Mouse (Mus musculus) retina, adult 2 months (tissue): ENCODE results near the gene Exoc2.

Experiments used
- DNase-seq: peaks from one replicate; pipeline ENCODE4 v3.0.0-alpha.2; 2012; ENCODE audit warnings: low read depth, low spot score

The Exoc2 gene

DNA sequence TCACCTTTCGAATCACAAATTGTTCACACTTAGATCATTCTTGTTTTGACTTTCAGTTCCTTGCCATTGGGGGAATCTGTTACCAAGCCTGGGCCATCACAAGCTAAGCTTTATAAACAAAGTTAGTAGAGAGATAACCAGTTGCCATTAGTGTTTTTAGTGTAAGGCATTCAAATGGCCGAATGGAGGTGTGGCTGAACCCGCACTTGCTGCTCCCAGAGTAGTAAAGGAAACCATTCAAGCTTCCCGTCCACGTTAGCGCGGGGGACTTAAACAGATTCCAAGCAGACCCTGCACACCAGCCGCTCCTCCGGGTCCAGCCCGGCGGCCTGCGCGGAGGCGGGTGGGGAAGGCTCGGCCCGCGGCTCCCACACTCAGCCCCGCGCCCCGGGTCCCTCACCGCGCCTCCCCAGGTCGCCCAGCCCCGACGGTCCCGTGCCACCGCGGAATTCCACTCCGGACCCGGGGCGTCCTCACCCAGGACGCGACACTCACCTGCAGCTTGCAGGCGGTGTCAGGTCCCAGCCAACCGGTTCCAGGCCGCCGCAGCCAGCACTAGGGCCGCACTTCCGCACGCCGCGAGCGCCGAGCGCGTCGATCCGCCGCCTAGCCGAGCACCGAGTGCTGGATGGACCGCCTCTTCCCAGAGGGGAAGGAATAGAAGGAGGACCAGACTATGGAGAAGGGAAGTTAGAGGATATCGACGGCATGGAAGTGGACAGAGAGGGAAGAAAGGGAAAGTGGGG is at the start of gene Exoc2, which contains the start of gene Gm5447:
TSS of gene Exoc2 (minus strand) at position 593 of the 746 bp plus-strand sequence.
TSS of gene Gm5447 (plus strand) at position 704 of the 746 bp plus-strand sequence.
- DNase-seq: peak; percentile 56

- DNase-seq: no peak
These were observed 49.8 kb upstream of the Exoc2 start for GRCm38 (mm10) chr13:31023664-31024063.

DNA sequence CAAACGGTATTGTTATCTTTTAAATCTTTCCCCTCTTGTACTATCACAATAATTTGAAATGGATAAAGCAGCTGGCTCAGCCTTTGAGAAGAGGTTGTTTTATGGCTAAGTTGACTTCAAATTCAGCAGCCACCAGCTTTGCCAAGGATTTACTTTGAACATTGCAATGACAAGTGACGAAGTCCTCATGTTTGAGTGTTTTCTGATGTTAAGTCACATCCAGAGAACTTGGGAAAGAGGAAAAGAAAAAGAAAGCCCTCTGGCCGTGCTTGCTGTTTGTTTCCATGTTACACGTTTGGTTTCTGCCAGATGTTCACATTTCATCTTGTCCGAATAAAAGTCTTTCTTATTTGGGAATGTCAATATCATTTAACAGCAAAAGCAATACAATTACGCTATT is 48.0 kb upstream of the Exoc2 start:
- no peak for DNase-seq

DNA sequence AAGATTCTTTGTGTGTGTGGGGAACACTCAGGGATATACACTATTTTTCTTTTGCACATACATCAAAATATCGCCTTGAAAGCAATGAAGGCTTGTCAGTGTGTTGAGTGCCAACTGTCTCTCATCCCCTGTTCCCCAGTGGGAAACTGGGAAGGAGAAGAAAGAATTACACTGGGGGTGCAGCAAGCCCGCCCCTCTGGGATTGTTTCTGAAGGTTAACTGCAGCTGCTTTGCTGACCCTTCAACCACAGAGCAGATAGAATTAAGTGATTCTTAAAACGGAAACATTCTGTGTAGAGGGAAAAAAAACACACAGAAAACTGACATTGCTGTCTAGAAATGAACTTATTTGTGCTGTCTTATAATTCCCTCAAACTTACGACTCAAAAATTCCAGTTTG is 47.6 kb upstream of the Exoc2 start:
- DNase-seq: no peak

GRCm38 (mm10) chr13:31017545-31017944 is 43.7 kb upstream of the Exoc2 start:
- DNase-seq: no peak

GRCm38 (mm10) chr13:31004995-31005394 is 31.1 kb upstream of the Exoc2 start:
- no peak for DNase-seq

DNA sequence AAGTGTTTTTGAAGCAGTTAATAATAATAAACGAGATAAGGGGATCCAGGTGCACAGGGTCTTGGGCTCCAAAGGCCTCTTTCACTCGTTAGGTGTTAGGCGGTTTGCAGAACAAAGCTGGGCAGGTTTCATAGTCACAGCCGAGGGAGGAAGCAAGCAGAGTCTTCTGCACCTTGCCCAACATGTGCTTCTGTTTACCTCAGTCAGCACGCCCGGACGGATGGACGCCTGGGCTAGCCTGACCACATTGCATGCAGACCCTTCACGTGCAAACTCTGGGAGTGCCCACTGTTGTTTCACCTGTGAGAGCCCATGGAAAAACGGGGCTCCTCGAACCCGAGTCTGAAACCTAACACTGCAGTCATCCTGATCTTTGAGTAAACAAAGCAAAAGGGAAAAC is 30.6 kb upstream of the Exoc2 start:
- DNase-seq: no peak

DNA sequence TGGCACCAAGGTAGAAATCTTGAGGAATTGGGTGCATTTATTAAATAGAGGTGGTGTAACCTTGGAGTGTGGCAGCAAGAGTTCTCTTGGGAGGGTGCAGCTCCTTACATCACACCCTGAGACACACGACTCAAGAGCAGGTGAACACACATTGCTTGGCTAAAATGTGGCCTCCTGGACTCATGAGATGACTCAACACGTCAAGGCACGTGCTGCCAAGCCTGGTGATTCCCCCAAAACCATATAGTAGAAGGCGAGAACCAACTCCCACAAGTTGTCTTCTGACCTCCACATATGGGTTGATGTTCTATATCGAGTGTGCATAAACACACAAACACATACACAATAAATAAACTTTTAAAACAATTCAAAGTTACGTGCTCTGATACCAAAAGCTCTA is 25.9 kb upstream of the Exoc2 start:
- DNase-seq: no peak

DNA sequence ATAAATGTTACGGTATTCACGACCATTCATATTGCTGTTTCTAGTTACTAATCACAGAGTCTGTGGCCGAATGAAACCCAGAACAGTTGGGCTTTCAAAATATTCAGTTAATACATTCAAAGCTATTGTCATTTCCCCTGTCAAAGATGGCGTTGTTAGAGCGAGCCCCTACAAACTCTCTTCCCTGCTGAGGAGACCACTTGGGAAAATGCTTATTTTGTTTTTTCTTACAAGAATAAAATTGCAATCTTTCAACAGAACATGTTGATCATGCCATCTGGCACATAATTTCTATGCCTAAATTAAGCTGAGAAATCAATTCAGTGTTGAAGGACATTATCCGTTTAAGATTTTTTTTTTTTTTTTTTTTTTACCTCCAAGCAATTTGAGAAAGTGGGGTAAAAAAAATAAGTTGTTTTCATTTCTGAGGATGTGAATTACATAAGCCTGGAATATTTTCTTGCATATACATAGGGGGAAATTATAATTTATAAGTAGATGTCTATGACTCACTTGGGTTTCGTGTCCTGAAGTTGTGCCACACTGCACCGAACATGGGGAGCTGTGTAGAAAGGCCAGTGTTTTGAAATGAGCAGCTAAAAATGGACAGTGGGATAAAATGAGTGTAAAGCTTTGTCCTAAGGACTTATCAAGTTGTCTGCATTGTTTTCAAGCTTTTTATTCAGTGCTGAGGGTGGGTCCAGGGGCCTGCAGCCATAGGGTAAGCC is 23.8 kb upstream of the Exoc2 start:
- no peak for DNase-seq

GRCm38 (mm10) chr13:30994249-30994858 is 20.5 kb upstream of the Exoc2 start:
- no peak for DNase-seq

- DNase-seq: no peak
These were observed 19.9 kb upstream of the Exoc2 start for GRCm38 (mm10) chr13:30993819-30994218.

GRCm38 (mm10) chr13:30990233-30990632 is 16.3 kb upstream of the Exoc2 start:
- DNase-seq: no peak

DNA sequence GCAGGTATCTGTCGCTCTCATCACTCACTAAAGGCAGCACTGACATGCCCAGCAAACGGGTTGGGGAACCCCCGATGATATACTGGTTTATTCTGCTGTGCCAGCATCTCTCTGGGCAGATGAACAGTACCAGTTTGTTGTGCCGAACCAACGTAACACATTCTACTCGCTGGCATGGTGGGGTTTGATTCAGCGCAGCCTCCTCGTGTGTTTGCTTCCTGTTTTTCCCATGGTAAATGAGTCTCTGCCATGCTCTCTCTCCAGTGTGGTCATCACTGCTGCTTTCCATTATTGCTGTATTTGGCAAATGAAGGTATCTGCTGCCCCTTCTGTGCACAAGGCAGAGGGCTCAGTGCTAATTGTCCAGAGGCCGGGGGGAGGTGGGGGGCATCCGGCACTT is 15.8 kb upstream of the Exoc2 start:
- no peak for DNase-seq

- DNase-seq: no peak
These were observed 13.8 kb upstream of the Exoc2 start for GRCm38 (mm10) chr13:30987686-30988085.

DNA sequence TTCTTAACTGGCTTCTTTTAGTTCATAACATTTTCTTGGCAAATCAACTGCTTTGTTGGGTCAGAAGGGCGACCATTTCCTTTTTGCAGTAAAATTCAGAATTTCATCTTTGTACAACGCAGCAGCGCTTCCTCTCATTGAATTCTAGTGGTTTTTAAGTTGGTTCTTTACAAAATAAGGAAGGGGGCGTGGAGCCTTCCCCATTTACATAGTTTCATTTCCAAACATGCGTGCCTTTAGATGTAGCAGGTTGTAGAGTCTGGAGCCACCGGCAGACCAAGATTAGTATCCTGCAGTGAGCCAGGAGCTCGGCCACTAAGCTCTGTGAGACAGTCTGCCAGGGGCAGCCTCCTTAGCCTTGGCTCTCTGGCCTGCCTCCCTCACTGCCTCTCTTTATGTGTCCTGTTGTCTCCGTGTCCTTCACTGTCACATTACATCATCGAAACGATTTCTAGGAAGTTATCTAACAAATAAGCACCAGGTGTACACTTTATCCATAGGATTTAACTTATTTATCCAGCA is 13.1 kb upstream of the Exoc2 start:
- DNase-seq: no peak

- DNase-seq: no peak
These were observed 11.9 kb upstream of the Exoc2 start for GRCm38 (mm10) chr13:30985598-30986466.

DNA sequence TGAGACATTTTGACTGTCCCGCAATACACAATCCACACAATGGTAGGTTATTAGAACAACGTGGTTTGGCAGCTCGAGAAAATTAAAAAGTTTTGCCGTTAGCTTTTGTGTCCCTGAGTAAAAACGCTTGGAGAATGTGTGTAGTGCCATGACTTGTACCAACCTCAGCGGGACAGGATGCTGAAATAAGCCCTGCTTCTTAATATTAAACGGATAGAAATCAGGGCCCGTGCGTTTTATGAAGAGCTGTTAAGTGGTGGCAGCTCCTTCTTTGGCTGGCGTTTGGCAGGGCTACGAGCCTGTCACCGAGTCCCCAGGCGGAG is 11.3 kb upstream of the Exoc2 start:
- no peak for DNase-seq

DNA sequence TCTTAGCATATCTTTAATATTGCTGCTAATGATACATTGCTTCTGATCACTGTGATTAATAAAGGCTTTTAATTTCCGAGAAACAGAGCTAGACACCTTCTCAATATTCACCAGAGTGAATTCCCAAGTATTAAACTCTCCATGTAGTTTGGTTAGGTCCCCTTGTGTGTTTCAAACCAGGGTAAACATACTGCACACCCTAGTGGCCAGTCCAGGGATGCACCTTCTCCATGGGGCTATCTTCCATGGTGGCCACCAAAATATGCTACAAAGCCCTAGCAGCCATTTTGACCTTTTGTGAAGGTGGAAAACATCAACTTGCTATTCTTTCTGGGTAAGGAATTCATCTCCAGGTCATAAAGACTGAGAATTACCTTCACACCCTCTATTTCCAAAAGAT is 7.8 kb upstream of the Exoc2 start:
- DNase-seq: no peak

DNA sequence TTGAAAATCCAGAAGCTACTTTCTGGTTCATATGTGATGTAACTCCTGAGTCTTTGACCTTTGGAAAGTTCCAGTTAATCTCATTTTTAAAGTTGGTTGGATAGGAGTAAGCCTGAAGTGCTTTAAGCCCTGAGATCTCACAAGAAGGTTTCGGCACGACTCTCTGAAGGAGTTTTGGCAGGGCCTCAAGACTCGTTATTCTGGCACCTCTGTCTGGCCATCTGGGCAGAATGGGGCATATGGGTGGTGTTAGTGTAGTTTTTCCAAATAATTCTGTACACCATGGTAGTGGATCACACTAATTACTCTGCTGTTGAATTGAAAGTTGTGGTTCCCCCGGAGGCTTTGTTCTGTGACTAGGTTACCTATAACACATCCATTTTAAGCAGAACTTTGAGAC is 4.3 kb upstream of the Exoc2 start:
- no peak for DNase-seq

DNA sequence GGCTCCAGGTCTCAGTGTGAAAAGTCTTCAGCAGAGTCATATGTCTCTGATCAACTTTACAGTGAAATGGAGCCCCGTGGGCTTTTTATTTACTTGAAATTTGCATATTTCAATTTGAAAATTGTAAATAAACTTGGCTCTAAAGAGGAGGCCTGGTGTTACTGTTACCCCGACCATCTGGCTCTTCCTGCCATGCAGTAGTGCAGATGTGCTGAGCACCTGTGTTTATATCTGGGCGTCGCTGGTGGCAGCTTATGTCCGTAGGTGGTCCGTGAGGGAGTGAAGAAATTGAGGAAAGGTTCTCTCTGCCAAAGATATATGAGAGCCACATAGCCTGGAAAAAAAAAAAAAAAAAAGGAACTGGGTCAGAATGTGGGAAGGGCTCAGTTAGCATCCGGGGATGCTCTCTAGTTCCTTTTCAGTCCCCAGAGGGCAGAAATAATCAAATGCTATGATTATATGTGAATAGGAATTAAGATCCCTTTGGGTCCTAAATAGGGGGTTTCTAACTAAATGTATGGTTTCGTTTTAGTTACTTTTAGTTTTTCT is 2.7 kb upstream of the Exoc2 start:
- DNase-seq: no peak

DNA sequence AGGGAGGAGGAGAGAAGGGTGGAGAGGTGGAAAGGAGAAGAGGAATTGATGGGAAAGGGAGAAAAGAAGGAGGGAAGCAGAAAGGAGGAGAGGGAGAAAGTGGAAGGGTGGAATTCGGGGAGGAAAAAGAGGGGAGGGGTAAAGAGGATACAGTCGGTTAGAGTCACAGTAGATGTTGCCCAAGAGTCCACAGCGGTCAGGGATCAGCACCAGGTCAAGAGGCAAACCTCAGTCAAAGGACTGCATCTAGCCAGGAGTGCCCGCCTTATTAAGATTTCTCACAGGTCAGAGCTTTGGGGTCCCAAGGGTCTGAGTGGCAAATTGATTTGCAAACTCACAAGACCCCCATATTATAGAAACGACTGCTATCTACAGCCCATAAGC is 346 bp upstream of the Exoc2 start:
- no peak for DNase-seq
